ENCODE assay signal across 8 mouse cellular contexts in the genomic region with DNA sequence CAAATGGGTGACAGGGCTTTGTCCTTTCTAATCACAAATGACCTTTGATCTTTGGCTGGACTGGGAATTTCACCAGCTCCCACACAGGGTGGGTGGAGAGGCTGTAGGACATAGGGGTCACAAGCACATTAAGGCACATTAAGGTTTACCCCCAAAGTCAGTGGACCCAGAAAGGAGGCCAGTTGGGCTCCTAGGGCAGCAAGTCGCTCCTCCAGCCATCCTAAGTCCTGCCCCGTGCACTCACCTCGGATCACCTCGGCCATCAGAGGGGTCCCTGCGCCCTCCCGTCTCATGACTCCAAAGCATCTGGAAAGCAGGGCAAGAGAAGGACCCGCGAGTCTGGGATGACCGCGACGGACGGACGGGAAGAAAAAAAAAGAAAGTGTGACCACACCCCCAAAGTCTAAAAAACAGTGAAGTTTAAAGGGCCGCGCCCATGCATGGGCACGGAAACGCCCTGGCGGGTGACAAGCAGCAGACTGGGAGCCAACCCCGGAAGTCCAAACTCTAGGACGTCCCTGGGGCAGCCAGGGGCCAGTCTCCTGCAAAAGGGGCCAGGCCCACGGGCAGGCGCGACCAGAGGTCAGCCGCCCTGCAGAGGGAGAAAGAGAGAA. TPM values are rescaled to one million over a fixed set of nuclear protein-coding genes. Genes with fewer than 3 reads are reported as not detected.
DNase-seq lines count a peak whose midpoint lies in the region; ATAC-seq lines count a peak whose summit lies in the region.

No protein-coding gene starts in this region.

- no peaks in the 10 kb centered on the region for H3K9me3 ChIP-seq in embryonic facial prominence, embryonic 15.5 days (replicated peaks)
- no peaks in the 10 kb centered on the region for H3K9me3 ChIP-seq in heart, embryonic 15.5 days (replicated peaks)
- no peaks in the 10 kb centered on the region for H3K9me3 ChIP-seq in megakaryocyte, embryonic 14.5 days

- H3K27ac ChIP-seq in embryonic facial prominence, embryonic 15.5 days (replicated peaks): peak overlapping the region; percentile 44
- H3K27ac ChIP-seq in heart, embryonic 15.5 days: peak overlapping the region; percentile 78

- peaks cover 10% of the 10 kb centered on the region for H3K4me1 ChIP-seq in embryonic facial prominence, embryonic 15.5 days
- H3K4me1 ChIP-seq in heart, embryonic 15.5 days (replicated peaks): peaks cover 10% of the 10 kb centered on the region
- H3K4me1 ChIP-seq in megakaryocyte, embryonic 14.5 days: peaks cover 33% of the 10 kb centered on the region

- no peaks in the 10 kb centered on the region for H3K36me3 ChIP-seq in embryonic facial prominence, embryonic 15.5 days
- H3K36me3 ChIP-seq in heart, embryonic 15.5 days: no peaks in the 10 kb centered on the region
- H3K36me3 ChIP-seq in megakaryocyte, embryonic 14.5 days (replicated peaks; ENCODE audit: low read length): no peaks in the 10 kb centered on the region

- ATAC-seq in embryonic facial prominence, embryonic 15.5 days (ENCODE audit: insufficient number of reproducible peaks, low FRiP score, low TSS enrichment, low read depth): peak; percentile 81
- ATAC-seq in heart, embryonic 15.5 days (replicated peaks; ENCODE audit: insufficient number of reproducible peaks, insufficient read depth, low FRiP score, low read depth): peak; percentile 90

- peak overlapping the region; percentile 55 for H3K9ac ChIP-seq in embryonic facial prominence, embryonic 15.5 days
- H3K9ac ChIP-seq in heart, embryonic 15.5 days: peak overlapping the region; percentile 72

- DNase-seq in B cell, adult 2 months: peak; percentile 68
- DNase-seq in ZHBTc4 (ENCODE audit: low read depth, low spot score): peak; percentile 72
- peak; percentile 81 for DNase-seq in kidney, postnatal 14 days
- DNase-seq in spleen, postnatal 14 days (ENCODE audit: low spot score in 2 of 2): peak; percentile 41 to 51
- no peak for DNase-seq in cerebellum, adult 8-10 months

- H3K27me3 ChIP-seq in embryonic facial prominence, embryonic 15.5 days: no peaks in the 10 kb centered on the region
- no peaks in the 10 kb centered on the region for H3K27me3 ChIP-seq in heart, embryonic 15.5 days
- no peaks in the 10 kb centered on the region for H3K27me3 ChIP-seq in megakaryocyte, embryonic 14.5 days (replicated peaks)

- WGBS in embryonic facial prominence, embryonic 15.5 days: 3% methylated on average over 24 of the region's 24 CpGs
- WGBS in heart, embryonic 15.5 days: 1% methylated on average over 24 of the region's 24 CpGs

- peak overlapping the region; percentile 90 for H3K4me2 ChIP-seq in embryonic facial prominence, embryonic 15.5 days (replicated peaks)
- H3K4me2 ChIP-seq in heart, embryonic 15.5 days: peak overlapping the region; percentile 91

- peak overlapping the region; percentile 59 for H3K4me3 ChIP-seq in embryonic facial prominence, embryonic 15.5 days (replicated peaks)
- H3K4me3 ChIP-seq in heart, embryonic 15.5 days: peak overlapping the region; percentile 73
- H3K4me3 ChIP-seq in megakaryocyte, embryonic 14.5 days (replicated peaks): peak overlapping the region; percentile 95

RNA-seq across cellular contexts. Expression of a gene that starts 26.8 kb away (rescaled TPM):
- polyA plus RNA-seq in embryonic facial prominence, embryonic 15.5 days (2015; fragmentation: Nextera tagmentation; extraction: Ambion mirVana): 14.4 and 15.2 TPM in 2 replicates
- 12.1 and 12.7 TPM in 2 replicates for polyA plus RNA-seq in heart, embryonic 15.5 days (2015; fragmentation: Nextera tagmentation; extraction: Ambion mirVana)
- polyA plus RNA-seq in megakaryocyte, embryonic 14.5 days (2012; ENCODE audit: insufficient read depth, low replicate concordance): 0.13 TPM in 1 of 2 replicates, not detected in the other
